Mouse (Mus musculus): ENCODE data around the gene Igfals. TPM values are rescaled to one million over a fixed set of nuclear protein-coding genes. Genes with fewer than 3 reads are reported as not detected.

Gene Igfals
- polyA plus RNA-seq, 1 experiment from 2014 or later: 0.19 TPM

GRCm38 (mm10) chr17:24857831-24858470, 7.8 kb upstream of the Igfals start:
- Histone ChIP-seq H3K4me1 (replicated peaks; ENCODE audit: control insufficient read depth, insufficient read depth, low read length) (peaks cover 4% of the 10 kb centered on the region; the same call in 1 of the 2 replicates), H3K4me3 (replicated peaks; ENCODE audit: low read length) (no peak overlapping the region), H3K9me3 (ENCODE audit: control insufficient read depth, low read length) (no peaks in the 10 kb centered on the region), H3K27ac (ENCODE audit: low read length) (no peak overlapping the region), H3K4me2 (ENCODE audit: low read length) (no peak overlapping the region), H3K36me3 (ENCODE audit: control insufficient read depth, insufficient read depth) (peaks cover 2% of the 10 kb centered on the region; the same call in 1 of the 2 replicates), H3K27me3 (replicated peaks; ENCODE audit: control insufficient read depth, insufficient read depth, low read length) (no peaks in the 10 kb centered on the region), H3K9ac (replicated peaks; ENCODE audit: low read depth, low read length) (no peak overlapping the region)
- no peak for ATAC-seq
- 89% methylated on average over 8 of the region's 8 CpGs for WGBS

GRCm38 (mm10) chr17:24858967-24859366, 6.8 kb upstream of the Igfals start:
- Histone ChIP-seq H3K9me3 (ENCODE audit: control insufficient read depth, low read length) (no peaks in the 10 kb centered on the region), H3K27me3 (replicated peaks; ENCODE audit: control insufficient read depth, insufficient read depth, low read length) (no peaks in the 10 kb centered on the region), H3K4me1 (replicated peaks; ENCODE audit: control insufficient read depth, insufficient read depth, low read length) (peaks cover 4% of the 10 kb centered on the region; the same call in 1 of the 2 replicates), H3K4me2 (ENCODE audit: low read length) (no peak overlapping the region), H3K27ac (ENCODE audit: low read length) (no peak overlapping the region), H3K4me3 (replicated peaks; ENCODE audit: low read length) (no peak overlapping the region), H3K9ac (replicated peaks; ENCODE audit: low read depth, low read length) (no peak overlapping the region), H3K36me3 (ENCODE audit: control insufficient read depth, insufficient read depth) (peaks cover 2% of the 10 kb centered on the region; the same call in 1 of the 2 replicates)
- no peak for ATAC-seq
- WGBS: 85% methylated on average over 6 of the region's 6 CpGs

- peaks cover 2% of the 10 kb centered on the region; the same call in 1 of the 2 replicates for H3K36me3 ChIP-seq (ENCODE audit: control insufficient read depth, insufficient read depth)
- no peak for ATAC-seq
- WGBS: 92% methylated on average over 8 of the region's 8 CpGs
- no peak overlapping the region for H3K4me2 ChIP-seq (ENCODE audit: low read length)
- H3K27me3 ChIP-seq (replicated peaks; ENCODE audit: control insufficient read depth, insufficient read depth, low read length): no peaks in the 10 kb centered on the region
- H3K9me3 ChIP-seq (ENCODE audit: control insufficient read depth, low read length): no peaks in the 10 kb centered on the region
- H3K4me3 ChIP-seq (replicated peaks; ENCODE audit: low read length): no peak overlapping the region
- no peak overlapping the region for H3K27ac ChIP-seq (ENCODE audit: low read length)
- H3K9ac ChIP-seq (replicated peaks; ENCODE audit: low read depth, low read length): no peak overlapping the region
- peaks cover 4% of the 10 kb centered on the region; the same call in 1 of the 2 replicates for H3K4me1 ChIP-seq (replicated peaks; ENCODE audit: control insufficient read depth, insufficient read depth, low read length)
Observed at GRCm38 (mm10) chr17:24860076-24860475, 5.7 kb upstream of the Igfals start.

- peaks cover 4% of the 10 kb centered on the region; the same call in 1 of the 2 replicates for H3K4me1 ChIP-seq (replicated peaks; ENCODE audit: control insufficient read depth, insufficient read depth, low read length)
- no peak overlapping the region for H3K4me2 ChIP-seq (ENCODE audit: low read length)
- 92% methylated on average over 3 of the region's 3 CpGs for WGBS
- no peaks in the 10 kb centered on the region for H3K9me3 ChIP-seq (ENCODE audit: control insufficient read depth, low read length)
- no peak overlapping the region for H3K4me3 ChIP-seq (replicated peaks; ENCODE audit: low read length)
- peaks cover 5% of the 10 kb centered on the region; the same call in 1 of the 2 replicates for H3K36me3 ChIP-seq (ENCODE audit: control insufficient read depth, insufficient read depth)
- H3K9ac ChIP-seq (replicated peaks; ENCODE audit: low read depth, low read length): no peak overlapping the region
- no peaks in the 10 kb centered on the region for H3K27me3 ChIP-seq (replicated peaks; ENCODE audit: control insufficient read depth, insufficient read depth, low read length)
- ATAC-seq: no peak
- no peak overlapping the region for H3K27ac ChIP-seq (ENCODE audit: low read length)
Observed at GRCm38 (mm10) chr17:24861785-24862184, 4.0 kb upstream of the Igfals start.

- 95% methylated on average over 10 of the region's 10 CpGs for WGBS
- no peak for ATAC-seq
Observed at GRCm38 (mm10) chr17:24867914-24868313, 2.1 kb downstream of the Igfals start.

GRCm38 (mm10) chr17:24873695-24874404, 8.1 kb downstream of the Igfals start:
- no peaks in the 10 kb centered on the region for H3K4me1 ChIP-seq (replicated peaks; ENCODE audit: control insufficient read depth, insufficient read depth, low read length)
- no peak for ATAC-seq
- H3K9ac ChIP-seq (replicated peaks; ENCODE audit: low read depth, low read length): no peak overlapping the region
- H3K9me3 ChIP-seq (ENCODE audit: control insufficient read depth, low read length): no peaks in the 10 kb centered on the region
- H3K36me3 ChIP-seq (ENCODE audit: control insufficient read depth, insufficient read depth): no peaks in the 10 kb centered on the region
- H3K4me2 ChIP-seq (ENCODE audit: low read length): no peak overlapping the region
- no peak overlapping the region for H3K4me3 ChIP-seq (replicated peaks; ENCODE audit: low read length)
- H3K27ac ChIP-seq (ENCODE audit: low read length): no peak overlapping the region
- 51% methylated on average over 4 of the region's 4 CpGs for whole genome bisulfite sequencing
- no peaks in the 10 kb centered on the region for H3K27me3 ChIP-seq (replicated peaks; ENCODE audit: control insufficient read depth, insufficient read depth, low read length)

More at GRCm38 (mm10) chr17:24867914-24868313, 2.1 kb downstream of the Igfals start:
- no peak overlapping the region for H3K9ac ChIP-seq (replicated peaks; ENCODE audit: low read depth, low read length)
- H3K4me2 ChIP-seq (ENCODE audit: low read length): no peak overlapping the region
- H3K27me3 ChIP-seq (replicated peaks; ENCODE audit: control insufficient read depth, insufficient read depth, low read length): no peaks in the 10 kb centered on the region
- H3K4me1 ChIP-seq (replicated peaks; ENCODE audit: control insufficient read depth, insufficient read depth, low read length): no peaks in the 10 kb centered on the region
- no peak overlapping the region for H3K4me3 ChIP-seq (replicated peaks; ENCODE audit: low read length)
- no peak overlapping the region for H3K27ac ChIP-seq (ENCODE audit: low read length)
- H3K36me3 ChIP-seq (ENCODE audit: control insufficient read depth, insufficient read depth): 0 out of 2 replicates have a peak, but pooled peaks cover 3% of the 10 kb centered on the region
- no peaks in the 10 kb centered on the region for H3K9me3 ChIP-seq (ENCODE audit: control insufficient read depth, low read length)

- H3K4me3 ChIP-seq (replicated peaks; ENCODE audit: low read length): no peak overlapping the region
- no peaks in the 10 kb centered on the region for H3K36me3 ChIP-seq (ENCODE audit: control insufficient read depth, insufficient read depth)
- H3K4me2 ChIP-seq (ENCODE audit: low read length): no peak overlapping the region
- ATAC-seq: no peak
- H3K4me1 ChIP-seq (replicated peaks; ENCODE audit: control insufficient read depth, insufficient read depth, low read length): no peaks in the 10 kb centered on the region
- no peak overlapping the region for H3K9ac ChIP-seq (replicated peaks; ENCODE audit: low read depth, low read length)
- 33% methylated on average over 1 of the region's 1 CpGs for WGBS
- no peaks in the 10 kb centered on the region for H3K9me3 ChIP-seq (ENCODE audit: control insufficient read depth, low read length)
- H3K27ac ChIP-seq (ENCODE audit: low read length): no peak overlapping the region
- H3K27me3 ChIP-seq (replicated peaks; ENCODE audit: control insufficient read depth, insufficient read depth, low read length): no peaks in the 10 kb centered on the region
Observed at GRCm38 (mm10) chr17:24874405-24874745, 8.6 kb downstream of the Igfals start.

GRCm38 (mm10) chr17:24874989-24875388, 9.2 kb downstream of the Igfals start:
- Histone ChIP-seq H3K9ac (replicated peaks; ENCODE audit: low read depth, low read length) (no peak overlapping the region), H3K9me3 (ENCODE audit: control insufficient read depth, low read length) (no peaks in the 10 kb centered on the region), H3K4me3 (replicated peaks; ENCODE audit: low read length) (no peak overlapping the region), H3K4me1 (replicated peaks; ENCODE audit: control insufficient read depth, insufficient read depth, low read length) (no peaks in the 10 kb centered on the region), H3K27ac (ENCODE audit: low read length) (no peak overlapping the region), H3K27me3 (replicated peaks; ENCODE audit: control insufficient read depth, insufficient read depth, low read length) (no peaks in the 10 kb centered on the region), H3K36me3 (ENCODE audit: control insufficient read depth, insufficient read depth) (no peaks in the 10 kb centered on the region), H3K4me2 (ENCODE audit: low read length) (no peak overlapping the region)
- ATAC-seq: no peak
- 83% methylated on average over 8 of the region's 8 CpGs for WGBS

GRCm38 (mm10) chr17:24877336-24878116, 11.7 kb downstream of the Igfals start:
- Histone ChIP-seq H3K27ac (ENCODE audit: low read length) (no peak overlapping the region), H3K4me3 (replicated peaks; ENCODE audit: low read length) (no peak overlapping the region), H3K9ac (replicated peaks; ENCODE audit: low read depth, low read length) (no peak overlapping the region), H3K4me2 (ENCODE audit: low read length) (no peak overlapping the region), H3K36me3 (ENCODE audit: control insufficient read depth, insufficient read depth) (no peaks in the 10 kb centered on the region), H3K9me3 (ENCODE audit: control insufficient read depth, low read length) (no peaks in the 10 kb centered on the region), H3K27me3 (replicated peaks; ENCODE audit: control insufficient read depth, insufficient read depth, low read length) (no peaks in the 10 kb centered on the region), H3K4me1 (replicated peaks; ENCODE audit: control insufficient read depth, insufficient read depth, low read length) (no peaks in the 10 kb centered on the region)
- ATAC-seq: no peak
- 68% methylated on average over 10 of the region's 10 CpGs for WGBS
